Mouse (Mus musculus) E14TG2a.4 (cell line): ENCODE data around the gene Sv2a.

Experiments used
- CTCF ChIP-seq: conservative IDR thresholded peaks from 2 replicates; pipeline ENCODE4 v1.5.1; 2014; ENCODE audit warnings: low read length
- NANOG ChIP-seq: IDR thresholded peaks from 2 replicates; pipeline ENCODE4 v1.6.1; 2014; ENCODE audit warnings: borderline replicate concordance, low read length, mixed read lengths

- no peak for TF ChIP-seq NANOG
- TF ChIP-seq CTCF = no peak
Observed at GRCm38 (mm10) chr3:96243921-96244572, 63.1 kb downstream of the Sv2a start.
